Mouse (Mus musculus): ENCODE measurements at regions not wholly inside any gene's neighbourhood (a gene's known extent, or its start where the extent isn't known, plus 50 kb on each side); places are given as distances from the start of the nearest gene placed in this dataset.

- no peak for TF ChIP-seq CTCF (conservative IDR thresholded peaks at IDR 0.05)
- peak overlapping the region; percentile 82 for H3K27ac ChIP-seq
- H3K4me3 ChIP-seq, result no peak overlapping the region
- peak; percentile 18 to 43 for DNase-seq (ENCODE audit: low spot score in 2 of 2)
Observed at GRCm38 (mm10) chr4:106262751-106263725, 53.0 kb upstream of the Usp24 start.
